Mouse (Mus musculus) kidney, postnatal 36 days (tissue): Measurements from ENCODE around the gene Fam189a1.

ENCODE experiments used
- DNase-seq, 2 experiments: peaks; one replicate each; pipeline ENCODE4 v3.0.0; 2021 to 2022; ENCODE audit warnings: mixed read lengths in 2 of 2

The Fam189a1 gene

GRCm38 (mm10) chr7:64949910-64950770, 206.2 kb downstream of the Fam189a1 start:
- DNase-seq, result peak; percentile 21 to 81

- no peak for DNase-seq
Observed at GRCm38 (mm10) chr7:64949465-64949864, 206.9 kb downstream of the Fam189a1 start.

- DNase-seq, result no peak
Observed at GRCm38 (mm10) chr7:64944686-64945085, 211.7 kb downstream of the Fam189a1 start.

GRCm38 (mm10) chr7:64944175-64944574, 212.2 kb downstream of the Fam189a1 start:
- no peak for DNase-seq

GRCm38 (mm10) chr7:64936927-64937326, 219.4 kb downstream of the Fam189a1 start:
- no peak for DNase-seq

- DNase-seq, result no peak
Observed at GRCm38 (mm10) chr7:64934115-64934514, 222.3 kb downstream of the Fam189a1 start.

GRCm38 (mm10) chr7:64930980-64931379, 225.4 kb downstream of the Fam189a1 start:
- DNase-seq, result no peak

GRCm38 (mm10) chr7:64923918-64924317, 232.5 kb downstream of the Fam189a1 start:
- DNase-seq, result no peak

GRCm38 (mm10) chr7:64921189-64921588, 235.2 kb downstream of the Fam189a1 start:
- DNase-seq, result no peak

GRCm38 (mm10) chr7:64920735-64921134, 235.6 kb downstream of the Fam189a1 start:
- DNase-seq, result no peak

- no peak for DNase-seq
Observed at GRCm38 (mm10) chr7:64916654-64917053, 239.7 kb downstream of the Fam189a1 start.

GRCm38 (mm10) chr7:64915121-64915520, 241.2 kb downstream of the Fam189a1 start:
- DNase-seq, result no peak

GRCm38 (mm10) chr7:64911945-64912344, 244.4 kb downstream of the Fam189a1 start:
- no peak for DNase-seq

- DNase-seq, result no peak
Observed at GRCm38 (mm10) chr7:64910208-64910607, 246.2 kb downstream of the Fam189a1 start.

- DNase-seq, result no peak
Observed at GRCm38 (mm10) chr7:64906955-64907354, 249.4 kb downstream of the Fam189a1 start.

- no peak for DNase-seq
Observed at GRCm38 (mm10) chr7:64905506-64905905, 250.9 kb downstream of the Fam189a1 start.

- DNase-seq, result no peak
Observed at GRCm38 (mm10) chr7:64900249-64900648, 256.1 kb downstream of the Fam189a1 start.

- DNase-seq, result no peak
Observed at GRCm38 (mm10) chr7:64896587-64896986, 259.8 kb downstream of the Fam189a1 start.

GRCm38 (mm10) chr7:64895685-64896101, 260.7 kb downstream of the Fam189a1 start:
- no peak for DNase-seq

GRCm38 (mm10) chr7:64891139-64891538, 265.2 kb downstream of the Fam189a1 start:
- no peak for DNase-seq

- no peak for DNase-seq
Observed at GRCm38 (mm10) chr7:64889919-64890318, 266.5 kb downstream of the Fam189a1 start.

- DNase-seq, result no peak
Observed at GRCm38 (mm10) chr7:64884187-64884862, 272.0 kb downstream of the Fam189a1 start.

- no peak for DNase-seq
Observed at GRCm38 (mm10) chr7:64882243-64882642, 274.1 kb downstream of the Fam189a1 start.

GRCm38 (mm10) chr7:64881387-64881786, 275.0 kb downstream of the Fam189a1 start:
- DNase-seq, result no peak
